Mouse (Mus musculus): Measurements from ENCODE around the gene Zbtb1.

Gene Zbtb1

DNA sequence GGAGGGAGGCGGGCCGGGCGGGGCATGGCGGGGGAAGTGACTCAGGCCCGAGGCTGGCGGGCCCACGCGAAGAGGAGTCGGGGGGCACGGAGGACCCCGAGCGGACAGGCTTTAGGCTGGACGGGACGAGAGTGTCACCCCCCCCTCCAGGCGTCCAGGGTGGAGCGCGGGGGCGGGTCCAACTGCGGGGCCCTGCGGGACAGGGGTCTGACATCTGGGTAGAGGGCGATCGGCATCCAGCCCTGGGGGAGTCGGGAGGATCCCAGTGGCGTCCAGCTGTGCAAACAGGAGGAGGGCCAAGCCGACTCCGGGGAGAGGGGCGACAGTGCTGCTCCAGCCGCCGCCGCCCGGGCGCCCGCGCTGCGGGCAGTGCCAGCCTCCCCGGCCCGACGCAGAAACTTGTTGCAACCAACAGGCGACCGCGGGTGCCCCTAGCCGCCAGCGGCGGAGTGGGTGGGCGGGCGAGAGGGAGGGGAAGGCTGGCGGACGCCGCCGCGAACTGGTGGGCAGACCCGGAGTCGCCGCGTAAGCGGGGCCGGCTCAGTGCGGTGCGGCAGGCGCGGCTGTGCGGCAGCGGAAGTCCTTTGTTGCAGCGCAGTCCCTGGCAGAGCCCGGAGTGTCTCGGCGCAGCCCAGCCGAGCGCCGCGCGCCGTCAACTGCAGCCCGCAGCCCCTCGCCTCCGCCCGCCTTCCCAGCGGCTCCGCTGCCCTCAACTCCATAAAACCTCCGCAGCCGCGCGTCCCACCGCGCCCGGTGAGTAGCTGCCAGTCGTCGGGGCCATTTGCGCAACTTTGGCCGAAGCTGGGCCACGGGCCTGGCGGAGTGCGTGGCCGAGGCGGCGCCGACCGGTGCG lies at the start of gene Zbtb1:
TSS of gene Zbtb1 (plus strand) at position 289 of the 853 bp plus-strand sequence.
- DNase-seq = peak; percentile 90

DNA sequence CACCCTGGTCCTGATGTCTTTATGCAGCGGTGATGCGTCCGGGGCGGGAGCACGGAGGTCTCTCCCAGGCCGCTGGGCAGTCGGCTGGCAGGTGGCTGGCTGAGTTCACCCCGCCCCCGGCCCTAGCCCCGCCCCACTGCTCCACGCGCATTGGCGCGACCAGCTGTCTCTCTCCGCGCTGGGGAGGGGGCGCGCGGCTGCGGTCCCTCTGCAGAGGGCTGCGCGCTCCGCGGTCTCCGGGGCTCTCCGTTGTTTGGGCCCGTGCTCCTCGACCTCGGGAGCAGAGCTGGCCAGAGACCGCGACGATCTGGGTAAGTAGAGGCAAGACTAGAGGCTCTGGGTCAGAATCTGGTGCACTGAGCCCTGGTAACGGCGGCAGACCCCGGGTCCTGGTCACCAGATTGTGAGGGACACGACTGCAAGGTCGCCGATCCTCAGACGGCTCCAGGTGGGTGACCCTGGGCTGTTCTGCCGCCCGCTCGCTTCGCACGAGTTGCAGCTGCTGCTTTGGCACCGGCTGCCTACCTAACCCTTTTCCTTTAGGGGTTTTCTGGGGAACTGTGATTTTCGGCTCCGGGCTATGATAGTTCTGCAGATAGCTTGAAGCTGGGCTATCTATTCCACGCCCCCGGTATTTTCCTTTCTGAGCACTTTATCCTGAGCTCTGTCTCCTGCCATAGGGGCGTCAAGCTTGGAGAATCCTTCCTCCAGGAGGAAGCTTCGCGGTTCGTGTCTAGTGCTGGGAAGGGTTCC lies 45.2 kb upstream of the Zbtb1 start, which contains the start of gene Akap5:
TSS of gene Akap5 (plus strand) at position 213 of the 753 bp plus-strand sequence.
- DNase-seq = peak; percentile 48

DNA sequence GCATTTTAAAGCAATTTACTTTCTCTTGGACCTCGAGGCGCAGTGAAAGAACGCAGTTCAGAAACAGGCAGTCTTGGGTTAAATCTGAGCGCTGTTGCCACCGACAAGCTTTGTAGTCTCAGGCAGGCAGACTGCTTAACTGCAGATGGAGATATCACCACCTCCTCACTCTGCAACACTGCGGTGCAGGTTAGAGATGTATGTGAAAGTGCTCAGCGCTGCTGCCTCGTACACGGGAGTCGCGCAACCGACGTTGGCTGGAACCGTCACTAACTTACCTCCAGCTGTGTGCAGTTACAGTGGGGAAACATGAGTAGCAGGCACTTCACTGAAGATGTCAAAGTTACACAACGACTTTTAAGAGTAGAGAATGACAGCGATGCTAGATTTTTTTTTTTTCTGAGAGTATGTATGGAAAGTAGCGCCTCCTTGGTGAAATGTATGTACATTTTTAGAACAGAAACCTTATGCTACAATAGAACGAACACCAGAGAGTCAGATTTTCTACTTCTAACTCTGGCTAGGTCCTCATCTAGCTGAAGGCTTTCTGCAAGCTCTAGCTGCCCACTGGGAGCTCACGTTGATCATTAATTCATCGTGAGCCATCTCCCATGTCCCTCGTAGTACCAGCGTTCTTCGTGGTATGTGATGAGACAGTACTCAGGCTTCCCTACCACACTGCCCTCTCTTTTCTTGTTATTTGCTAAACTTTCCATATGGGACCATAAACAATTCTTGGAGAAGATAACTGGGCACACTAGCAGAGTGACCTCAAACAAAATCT lies 43.4 kb upstream of the Zbtb1 start:
- no peak for DNase-seq

DNA sequence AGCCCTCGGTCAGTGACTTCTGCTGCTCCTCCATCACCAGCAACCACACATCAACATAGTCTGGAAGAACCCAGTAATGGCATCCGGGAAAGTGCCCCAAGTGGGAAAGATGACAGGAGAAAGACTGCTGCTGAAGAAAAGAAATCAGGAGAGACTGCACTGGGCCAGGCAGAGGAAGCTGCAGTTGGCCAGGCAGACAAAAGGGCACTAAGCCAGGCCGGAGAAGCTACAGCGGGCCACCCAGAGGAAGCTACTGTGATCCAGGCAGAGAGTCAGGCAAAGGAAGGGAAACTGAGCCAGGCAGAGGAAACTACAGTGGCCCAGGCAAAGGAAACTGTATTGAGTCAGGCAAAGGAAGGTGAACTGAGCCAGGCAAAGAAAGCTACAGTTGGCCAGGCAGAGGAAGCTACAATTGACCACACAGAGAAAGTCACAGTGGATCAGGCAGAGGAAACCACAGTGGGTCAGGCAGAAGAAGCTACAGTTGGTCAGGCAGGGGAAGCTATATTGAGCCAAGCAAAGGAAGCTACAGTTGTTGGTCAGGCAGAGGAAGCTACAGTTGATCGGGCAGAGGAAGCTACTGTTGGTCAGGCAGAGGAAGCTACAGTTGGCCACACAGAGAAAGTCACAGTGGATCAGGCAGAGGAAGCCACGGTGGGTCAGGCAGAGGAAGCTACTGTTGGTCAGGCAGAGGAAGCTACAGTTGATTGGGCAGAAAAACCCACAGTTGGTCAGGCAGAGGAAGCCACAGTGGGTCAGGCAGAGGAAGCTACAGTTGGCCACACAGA lies 41.3 kb upstream of the Zbtb1 start:
- no peak for DNase-seq

DNA sequence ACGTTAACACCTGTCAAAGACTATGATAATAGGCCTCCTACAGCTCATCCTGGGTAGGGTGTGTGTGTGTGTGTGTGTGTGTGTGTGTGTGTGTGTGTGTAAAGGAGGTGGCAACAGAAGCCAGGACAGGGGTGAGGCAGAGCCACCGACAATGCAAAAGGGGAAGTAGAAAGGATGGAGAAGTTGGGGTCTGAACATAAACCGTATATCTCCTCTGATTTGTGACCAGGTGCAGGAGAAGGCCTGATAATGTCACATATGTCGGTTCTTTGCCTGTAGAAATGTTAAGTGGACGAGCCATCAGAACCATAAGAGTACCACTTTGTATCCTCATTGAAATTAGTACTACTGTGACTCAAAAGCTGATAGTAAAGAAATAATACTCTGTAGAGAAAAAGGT lies 36.4 kb upstream of the Zbtb1 start:
- DNase-seq = no peak

DNA sequence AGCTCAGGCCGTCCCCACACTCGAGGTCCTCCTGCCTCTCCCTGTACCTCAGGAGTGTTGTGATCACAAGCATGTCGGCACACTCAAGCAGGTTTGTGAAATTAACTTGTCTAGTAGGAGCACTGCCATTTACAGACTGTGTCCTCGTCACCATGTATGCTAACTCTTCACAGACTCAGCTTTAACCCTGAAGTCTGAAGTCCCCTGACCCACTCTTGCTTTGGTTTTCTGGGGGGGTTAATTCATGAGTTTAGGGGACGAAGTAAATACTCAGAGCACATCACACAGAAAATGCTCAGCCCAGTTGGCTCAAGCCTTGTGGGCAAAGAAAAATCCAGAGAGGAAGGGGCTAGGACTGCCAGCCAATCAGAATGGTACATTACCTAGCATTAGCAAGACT lies 34.4 kb upstream of the Zbtb1 start:
- DNase-seq = no peak

DNA sequence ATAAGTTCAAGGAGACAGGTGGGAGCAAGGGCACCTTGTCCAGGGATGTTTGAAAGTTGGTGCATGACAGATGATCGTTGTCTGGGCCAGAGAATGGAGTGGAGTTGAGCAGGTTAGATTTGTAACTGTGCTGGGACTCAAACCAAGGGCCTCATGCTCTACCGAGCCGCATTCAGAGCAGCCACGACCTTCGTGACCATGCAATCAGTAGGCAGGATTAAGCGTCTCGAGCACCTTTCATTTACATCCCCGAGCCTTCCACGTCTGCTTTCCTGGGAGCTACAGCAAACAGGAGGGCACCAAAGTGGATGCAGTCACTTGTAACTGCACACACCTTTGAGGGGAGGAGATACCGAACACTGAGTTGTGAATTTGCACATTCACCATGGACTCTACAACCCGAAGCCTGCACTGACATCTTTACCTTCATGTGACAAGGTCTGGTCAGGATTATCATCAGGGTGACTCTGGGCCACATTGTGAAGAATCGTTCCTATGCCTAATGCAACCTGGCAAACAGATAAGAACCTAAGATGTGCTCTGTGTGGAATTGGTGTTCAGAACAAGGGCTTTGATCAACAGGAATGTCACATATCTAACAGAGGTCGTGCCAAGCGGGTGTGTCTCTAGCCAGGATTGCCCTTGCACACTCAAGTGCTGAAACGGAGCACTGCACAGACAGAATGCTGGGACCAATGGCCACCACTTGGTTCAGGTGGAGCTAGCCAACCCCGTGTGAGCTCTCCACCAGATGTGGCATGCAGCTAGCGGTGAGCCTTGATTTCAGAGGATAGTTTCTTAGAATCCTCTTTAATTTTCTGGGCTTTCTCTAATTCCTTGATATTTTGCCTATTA lies 33.7 kb upstream of the Zbtb1 start:
- peak; percentile 19 for DNase-seq

DNA sequence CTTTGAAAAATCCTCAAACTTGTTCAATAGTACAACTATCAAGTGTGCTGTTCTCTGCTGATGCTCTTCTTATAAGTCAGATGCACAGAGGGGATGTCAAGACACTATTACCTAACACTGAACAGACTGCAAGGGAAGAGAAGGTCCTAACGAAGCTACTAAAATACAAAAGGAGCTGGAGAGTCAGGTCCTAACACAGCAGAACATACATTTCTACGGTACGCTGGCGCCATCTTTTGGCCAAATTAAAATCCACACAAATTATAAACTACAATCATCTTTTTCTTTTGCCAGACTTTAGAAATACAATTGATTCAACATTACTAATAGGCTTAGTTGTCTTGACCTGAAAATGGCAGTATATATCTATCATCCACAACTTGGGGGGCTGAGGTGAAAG lies 29.0 kb upstream of the Zbtb1 start:
- DNase-seq = peak; percentile 79

DNA sequence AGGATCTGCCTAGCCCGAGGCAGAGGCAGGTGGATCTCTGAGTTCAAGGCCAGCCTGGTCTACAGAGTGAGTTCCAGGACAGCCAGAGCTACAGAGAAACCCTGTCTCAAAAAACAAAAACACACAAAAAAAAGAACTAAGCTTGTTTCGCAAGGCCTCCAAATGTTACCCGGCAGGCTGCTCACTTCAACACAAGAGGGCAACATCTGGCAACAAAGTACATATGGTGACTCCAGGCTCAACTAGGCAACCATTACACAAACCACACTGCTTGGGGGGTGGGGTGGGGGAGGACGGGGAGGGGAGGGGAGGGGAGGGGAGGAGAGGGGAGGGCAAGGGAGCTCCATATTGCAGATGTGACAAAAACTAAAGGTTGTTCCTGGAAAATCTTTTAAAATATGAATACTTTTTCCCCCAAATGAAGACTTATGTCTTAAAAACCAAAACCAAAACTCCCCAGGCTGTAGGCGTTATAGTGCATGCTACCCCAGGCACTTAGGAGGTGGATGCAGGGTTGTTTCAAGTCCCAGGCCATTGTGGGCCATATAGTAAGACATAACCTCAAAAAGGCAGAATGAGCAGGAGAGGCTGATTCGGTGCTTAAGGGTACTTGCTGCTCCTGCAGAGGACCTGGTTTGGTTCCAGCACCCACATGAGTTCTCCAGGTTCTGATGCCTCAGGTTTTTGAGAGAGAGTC lies 24.2 kb upstream of the Zbtb1 start:
- peak; percentile 71 for DNase-seq

DNA sequence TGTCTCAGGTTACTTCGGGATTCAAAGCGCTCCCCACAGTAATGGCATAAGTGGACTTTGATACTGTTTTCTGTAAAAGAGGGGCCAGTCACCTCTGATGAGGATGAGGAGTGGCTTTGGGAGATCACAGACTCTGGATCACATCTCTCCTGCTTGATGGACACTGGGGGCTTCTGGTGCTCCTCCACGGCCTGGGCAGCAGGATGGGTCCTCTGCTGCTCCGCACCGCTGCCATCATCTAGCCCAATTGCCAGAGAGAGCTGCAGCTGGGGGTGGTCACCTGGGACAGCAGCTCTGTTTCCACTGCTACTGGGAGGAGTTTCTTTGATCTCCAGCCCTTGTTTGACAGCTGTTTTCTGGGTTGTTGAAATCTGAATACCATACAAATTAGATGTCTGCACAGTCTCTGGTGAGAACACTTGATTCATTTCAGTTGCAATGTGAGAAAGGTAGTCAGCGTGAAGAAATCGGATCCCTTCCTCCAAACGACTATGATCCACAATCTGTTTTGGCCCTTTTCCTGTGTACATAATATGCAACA lies 20.3 kb upstream of the Zbtb1 start:
- no peak for DNase-seq

DNA sequence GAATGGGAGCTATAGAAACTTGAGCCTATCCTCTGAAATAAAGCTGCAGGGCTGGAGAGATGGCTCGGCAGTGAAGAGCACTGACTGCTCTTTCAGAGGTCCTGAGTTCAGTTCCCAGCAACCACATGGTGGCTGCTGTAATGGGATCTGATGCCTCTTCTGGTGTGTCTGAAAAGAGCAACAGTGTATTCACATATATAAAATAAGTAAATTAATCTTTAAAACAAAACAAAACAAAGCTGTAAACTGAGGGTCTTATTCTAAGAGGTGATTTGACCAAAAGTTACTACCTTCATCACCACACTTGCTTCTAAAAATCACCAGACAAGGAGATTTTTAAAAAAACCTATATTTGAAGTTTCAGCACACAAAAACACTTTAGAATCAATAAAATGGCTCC lies 9.2 kb upstream of the Zbtb1 start:
- DNase-seq = no peak

DNA sequence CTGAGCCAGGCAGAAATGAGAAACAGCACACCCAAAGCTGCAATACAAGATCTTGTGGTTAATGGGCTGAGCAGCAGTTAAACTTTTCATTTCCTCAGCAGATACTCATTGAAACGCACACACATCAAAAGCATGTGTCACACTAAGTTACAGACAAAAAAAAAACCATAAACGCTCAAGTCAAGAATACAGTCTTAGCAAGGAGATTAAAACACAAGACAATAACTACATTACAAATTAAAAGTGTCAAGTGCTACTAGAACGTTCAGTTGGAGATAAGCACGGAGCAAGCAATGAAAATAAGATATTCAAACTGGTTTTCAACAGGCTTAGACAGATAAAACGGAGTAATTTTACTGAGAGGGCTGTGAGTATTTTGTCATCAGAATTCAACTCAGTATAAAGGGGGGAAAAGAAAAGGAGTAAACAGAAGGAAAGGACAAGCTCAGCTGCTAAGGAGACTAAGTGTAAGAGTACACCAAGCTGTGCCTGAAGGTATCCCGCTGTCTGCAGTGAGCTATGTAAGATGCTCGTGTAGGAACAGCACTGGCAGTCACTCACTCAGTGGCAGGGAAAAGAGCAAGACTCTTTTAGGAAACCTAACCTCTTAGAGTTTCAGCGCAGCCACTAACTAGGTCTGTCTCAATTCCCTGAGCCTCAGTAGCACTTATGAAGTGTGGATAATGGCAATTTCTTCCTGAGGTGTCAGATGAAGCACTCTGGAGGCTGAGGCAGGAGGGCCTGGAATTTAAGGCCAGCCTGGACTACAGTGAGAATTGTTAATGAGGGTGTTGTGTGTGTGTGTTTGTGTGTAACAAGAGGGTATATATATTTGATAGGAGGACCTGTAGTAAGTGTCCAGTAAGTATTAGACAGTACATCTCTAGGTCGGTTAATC lies 8.4 kb upstream of the Zbtb1 start:
- no peak for DNase-seq

DNA sequence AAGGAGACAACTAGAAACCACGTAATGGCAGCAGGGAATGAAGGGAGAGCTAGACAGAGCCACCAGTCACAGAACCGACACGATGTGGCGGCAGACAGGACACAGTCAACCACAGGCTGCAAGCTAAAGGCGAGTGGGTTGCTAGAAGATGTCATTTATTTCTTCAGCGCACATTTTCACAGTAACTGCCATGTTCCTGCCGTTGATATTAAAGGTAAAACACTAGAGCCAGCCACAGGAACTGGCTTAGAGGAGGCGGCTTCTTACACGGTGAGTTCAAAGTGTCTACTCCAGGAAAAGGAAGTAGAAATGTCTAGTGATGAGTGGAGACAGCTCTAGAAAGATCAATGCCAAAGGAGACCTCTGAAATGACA lies 7.8 kb upstream of the Zbtb1 start:
- no peak for DNase-seq

DNA sequence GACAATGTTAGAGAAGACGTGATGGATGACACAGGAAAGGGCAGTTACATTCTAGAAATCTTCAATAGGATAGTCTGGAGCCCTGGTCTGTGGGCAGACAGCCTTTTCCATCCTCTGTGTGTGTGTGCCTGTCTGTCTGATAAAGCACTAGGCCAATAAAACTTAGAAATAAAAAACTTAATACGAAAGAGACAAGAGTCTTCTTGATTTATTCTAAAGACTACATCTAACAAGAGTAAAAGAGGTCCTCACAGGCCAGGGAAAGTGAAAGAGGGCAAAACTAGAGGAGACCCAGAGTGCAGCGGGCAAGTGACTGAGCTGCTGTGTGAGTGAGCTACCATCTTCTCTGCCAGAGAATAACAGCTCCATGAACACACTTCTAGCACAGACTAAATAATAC lies 3.8 kb upstream of the Zbtb1 start:
- DNase-seq = no peak

DNA sequence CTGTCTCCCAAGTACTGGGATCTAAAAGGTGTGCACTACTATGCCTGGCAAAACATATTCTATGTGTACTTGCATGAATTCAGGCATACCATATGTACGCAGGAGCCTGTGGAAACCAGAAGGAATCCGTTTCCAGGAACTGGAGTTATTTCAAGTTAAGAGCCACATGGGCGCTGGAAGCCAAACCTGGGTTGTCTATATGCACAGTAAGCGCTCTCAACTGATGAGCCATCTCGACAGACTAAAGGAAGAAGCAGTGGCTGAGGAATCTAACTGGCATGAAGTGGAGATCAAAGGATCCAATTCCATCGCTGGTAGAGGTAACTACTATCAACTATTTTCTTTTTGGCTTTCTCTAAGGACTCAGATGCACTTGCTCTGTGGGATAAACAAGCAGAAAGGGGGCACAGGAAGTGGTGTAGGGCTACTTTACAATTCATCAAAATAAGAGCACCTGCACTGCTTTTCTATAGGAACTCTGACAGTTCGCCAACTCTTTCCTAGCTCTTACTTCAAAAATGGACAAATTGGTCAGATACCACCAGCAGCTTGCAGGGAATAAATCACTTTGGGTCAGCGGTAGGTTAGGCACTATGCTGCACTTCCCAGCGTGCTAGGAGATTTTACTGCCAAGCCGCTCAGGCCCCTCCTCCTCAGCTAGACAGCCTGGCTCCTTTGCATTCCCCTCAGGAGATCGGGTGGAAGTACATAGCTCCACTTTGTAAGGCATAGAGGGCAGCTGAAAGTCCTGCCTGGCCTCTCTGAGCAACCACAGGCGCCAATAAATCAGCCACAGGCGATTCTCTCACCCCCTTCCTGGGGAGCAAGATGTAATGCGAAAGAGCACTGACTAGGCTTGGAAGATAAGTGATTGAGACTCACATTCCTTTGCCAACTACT lies 2.7 kb upstream of the Zbtb1 start:
- peak; percentile 23 for DNase-seq

DNA sequence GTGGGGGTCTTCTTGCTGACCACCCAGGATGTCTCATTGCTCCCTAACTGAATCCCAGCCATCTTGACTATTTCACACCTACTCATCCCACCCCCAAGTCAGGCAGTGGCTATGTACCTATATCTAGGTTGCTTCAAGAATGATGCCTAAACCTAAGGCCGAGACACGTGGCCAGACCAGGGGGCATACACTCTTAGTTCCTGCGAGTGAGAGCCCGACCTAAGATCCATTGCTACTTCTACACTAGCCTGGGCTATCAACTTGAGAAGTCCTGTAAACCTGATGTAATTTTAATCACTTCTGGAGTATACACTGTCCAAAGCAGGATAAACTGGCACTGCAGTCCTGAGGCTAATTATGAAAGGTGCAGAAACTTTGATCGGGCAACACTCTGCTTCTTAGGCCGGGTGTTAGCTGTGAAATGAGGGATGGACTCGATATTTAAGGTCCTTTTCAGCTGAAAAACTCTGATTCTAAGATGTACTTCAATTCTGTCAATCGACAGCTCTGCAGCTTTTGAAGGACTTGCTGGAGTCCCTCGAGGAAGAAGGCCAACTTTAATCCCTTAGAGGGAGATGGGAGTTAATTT lies 1.8 kb upstream of the Zbtb1 start:
- DNase-seq = no peak

DNA sequence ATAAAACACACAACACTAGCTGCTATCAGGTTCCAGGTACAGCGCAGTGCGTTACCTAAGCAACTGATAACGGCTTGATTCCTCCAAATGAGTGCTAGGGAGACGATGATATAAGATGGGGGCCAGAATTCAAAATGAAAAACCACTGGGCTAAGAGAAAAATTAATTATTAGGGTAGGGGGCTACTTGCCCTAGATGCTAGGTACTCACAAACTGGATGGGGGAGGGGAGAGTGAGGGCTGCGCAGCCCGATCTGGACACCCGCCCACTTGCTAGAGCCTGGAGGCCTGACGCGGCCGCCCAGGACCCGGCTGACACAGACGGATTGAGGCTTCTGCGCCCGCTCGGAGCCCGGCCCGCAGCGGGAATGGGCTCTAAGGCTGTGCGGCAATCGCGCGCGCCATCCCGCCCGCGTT lies 1.3 kb upstream of the Zbtb1 start:
- peak; percentile 69 for DNase-seq
